Mouse (Mus musculus) megakaryocyte, adult 5-6 weeks (primary cell): Measurements from ENCODE around the gene Prss8. TPM values are rescaled to one million over a fixed set of nuclear protein-coding genes. Genes with fewer than 3 reads are reported as not detected.
A peak's percentile ranks its signal among the peaks of the same experiment; 100 is the strongest.
"Not testable (repeated sequence)": the region's sequence is repeated elsewhere in the genome, so short reads cannot be mapped to it uniquely, and the experiment has no call there.

Experiments
- ATAC-seq: 2 replicates; pipeline ENCODE4 v1.8.0; 2016; ENCODE audit warnings: mild to moderate bottlenecking, inconsistent platforms; ENCODE audit not compliant: poor library complexity, severe bottlenecking
- total RNA-seq, 2 experiments: library from RNA; stranded (forward) in 1 of 2; stranded (reverse) in 1 of 2; fragments of 153-499, 151-499 nt in 1 of 2; fragments of 221-1000, 200-1000 nt in 1 of 2; gene quantifications; 2 replicates each; pipeline versions ENCODE4 v1.2.3 to v1.2.4; 2015 to 2017

Prss8 gene
- total RNA-seq, 2 experiments from 2014 or later: not detected

GRCm38 (mm10) chr7:127897542-127897941, 32.4 kb downstream of the Prss8 start:
- ATAC-seq: no peak

- ATAC-seq: peak; percentile 45; the same call in 1 of the 2 replicates
These were observed 33.5 kb downstream of the Prss8 start for GRCm38 (mm10) chr7:127896384-127896783.

GRCm38 (mm10) chr7:127895891-127896290, 34.0 kb downstream of the Prss8 start:
- not testable (repeated sequence) for ATAC-seq

- ATAC-seq: peak; percentile 95
These were observed 34.5 kb downstream of the Prss8 start, which contains the start of the genes Gm21974 and Vkorc1 for GRCm38 (mm10) chr7:127895442-127895841. Gene Gm21974, minus strand, starts transcription at chr7:127895454. Gene Vkorc1, minus strand, starts transcription at chr7:127895617.

GRCm38 (mm10) chr7:127894480-127894879, 35.4 kb downstream of the Prss8 start:
- ATAC-seq: no peak

- no peak for ATAC-seq
These were observed 39.1 kb downstream of the Prss8 start, which contains the start of gene Prss53 for GRCm38 (mm10) chr7:127890798-127891197. Gene Prss53, minus strand, starts transcription at chr7:127890970.

- ATAC-seq: peak; percentile 35; the same call in 1 of the 2 replicates
These were observed 41.1 kb downstream of the Prss8 start for GRCm38 (mm10) chr7:127888821-127889220.

- ATAC-seq: no peak
These were observed 42.1 kb downstream of the Prss8 start for GRCm38 (mm10) chr7:127887781-127888180.

- ATAC-seq: no peak
These were observed 42.7 kb downstream of the Prss8 start for GRCm38 (mm10) chr7:127887191-127887590.

- ATAC-seq: no peak
These were observed 43.4 kb downstream of the Prss8 start for GRCm38 (mm10) chr7:127886551-127886950.

- ATAC-seq: no peak
These were observed 44.0 kb downstream of the Prss8 start for GRCm38 (mm10) chr7:127885951-127886350.

- ATAC-seq: no peak
These were observed 49.5 kb downstream of the Prss8 start for GRCm38 (mm10) chr7:127880431-127880830.

- ATAC-seq: no peak
These were observed 50.6 kb downstream of the Prss8 start for GRCm38 (mm10) chr7:127879301-127879700.

- ATAC-seq: peak; percentile 70
These were observed 53.2 kb downstream of the Prss8 start, which contains the start of gene Zfp668 for GRCm38 (mm10) chr7:127876467-127877348. Gene Zfp668, minus strand, starts transcription at chr7:127876828.

GRCm38 (mm10) chr7:127876041-127876466, 53.9 kb downstream of the Prss8 start, which contains the start of gene Zfp646:
Gene Zfp646, plus strand, starts transcription at chr7:127876221.
- peak; percentile 56 for ATAC-seq

Other genes starting within 250 kb of the Prss8 start
- gene Bcl7c, start 221.2 kb downstream of the Prss8 start, total RNA-seq (2015): 30.2 and 37.4 TPM in 2 replicates
- gene Bcl7c, start 221.2 kb downstream of the Prss8 start, total RNA-seq (2017): 8.6 and 16.6 TPM in 2 replicates
- gene Ctf1, start 217.4 kb downstream of the Prss8 start, total RNA-seq (2015): 0.16 TPM in 1 of 2 replicates, not detected in the other
- 0.29 TPM in 1 of 2 replicates, not detected in the other for gene Ctf1, start 217.4 kb downstream of the Prss8 start, total RNA-seq (2017)
- not detected in 2 replicates for gene Ctf2, start 197.9 kb downstream of the Prss8 start, total RNA-seq (2015)
- not detected in 2 replicates for gene Ctf2, start 197.9 kb downstream of the Prss8 start, total RNA-seq (2017)
- 2.1 TPM in 2 replicates for gene Fbxl19, start 185.6 kb downstream of the Prss8 start, total RNA-seq (2015)
- gene Fbxl19, start 185.6 kb downstream of the Prss8 start, total RNA-seq (2017): 5.8 and 6.2 TPM in 2 replicates
- gene Orai3, start 160.3 kb downstream of the Prss8 start, total RNA-seq (2015): 30.9 and 33.7 TPM in 2 replicates
- gene Orai3, start 160.3 kb downstream of the Prss8 start, total RNA-seq (2017): 29.5 and 32.7 TPM in 2 replicates
- gene Setd1a, start 153.4 kb downstream of the Prss8 start, total RNA-seq (2015): 35.2 and 43.3 TPM in 2 replicates
- 7.7 and 9.8 TPM in 2 replicates for gene Setd1a, start 153.4 kb downstream of the Prss8 start, total RNA-seq (2017)
- gene Gm49388, start 144.5 kb downstream of the Prss8 start, total RNA-seq (2015): not detected in 2 replicates
- not detected in 2 replicates for gene Gm49388, start 144.5 kb downstream of the Prss8 start, total RNA-seq (2017)
- 27.0 and 30.9 TPM in 2 replicates for gene Hsd3b7, start 129.5 kb downstream of the Prss8 start, total RNA-seq (2015)
- gene Hsd3b7, start 129.5 kb downstream of the Prss8 start, total RNA-seq (2017): 28.5 and 28.7 TPM in 2 replicates
- gene Stx4a, start 105.8 kb downstream of the Prss8 start, total RNA-seq (2015): 59.2 and 68.7 TPM in 2 replicates
- 37.7 and 45.0 TPM in 2 replicates for gene Stx4a, start 105.8 kb downstream of the Prss8 start, total RNA-seq (2017)
- gene Stx1b, start 105.6 kb downstream of the Prss8 start, total RNA-seq (2015): 0.04 TPM in 1 of 2 replicates, not detected in the other
- gene Stx1b, start 105.6 kb downstream of the Prss8 start, total RNA-seq (2017): not detected in 2 replicates
- gene Zfp646, start 53.9 kb downstream of the Prss8 start, total RNA-seq (2015): 16.4 and 22.5 TPM in 2 replicates
- 32.2 and 36.8 TPM in 2 replicates for gene Zfp646, start 53.9 kb downstream of the Prss8 start, total RNA-seq (2017)
- 2.9 and 5.7 TPM in 2 replicates for gene Zfp668, start 53.3 kb downstream of the Prss8 start, total RNA-seq (2015)
- gene Zfp668, start 53.3 kb downstream of the Prss8 start, total RNA-seq (2017): 1.9 and 3.1 TPM in 2 replicates
- 0.48 TPM in 1 of 2 replicates, not detected in the other for gene Prss53, start 39.1 kb downstream of the Prss8 start, total RNA-seq (2015)
- not detected in 2 replicates for gene Prss53, start 39.1 kb downstream of the Prss8 start, total RNA-seq (2017)
- not detected in 2 replicates for gene Gm21974, start 34.6 kb downstream of the Prss8 start, total RNA-seq (2015)
- gene Gm21974, start 34.6 kb downstream of the Prss8 start, total RNA-seq (2017): not detected in 2 replicates
- gene Vkorc1, start 34.5 kb downstream of the Prss8 start, total RNA-seq (2015): 49.9 and 59.6 TPM in 2 replicates
- 5.5 and 11.2 TPM in 2 replicates for gene Vkorc1, start 34.5 kb downstream of the Prss8 start, total RNA-seq (2017)
- gene Bckdk, start 26.0 kb downstream of the Prss8 start, total RNA-seq (2015): 45.1 and 47.9 TPM in 2 replicates
- 31.2 and 35.5 TPM in 2 replicates for gene Bckdk, start 26.0 kb downstream of the Prss8 start, total RNA-seq (2017)
- 20.1 and 24.6 TPM in 2 replicates for gene Kat8, start 17.6 kb downstream of the Prss8 start, total RNA-seq (2015)
- gene Kat8, start 17.6 kb downstream of the Prss8 start, total RNA-seq (2017): 22.7 and 23.6 TPM in 2 replicates
- 0.78 and 1.1 TPM in 2 replicates for gene Prss36, start 16.6 kb upstream of the Prss8 start, total RNA-seq (2015)
- gene Prss36, start 16.6 kb upstream of the Prss8 start, total RNA-seq (2017): 1.7 TPM in 1 of 2 replicates, not detected in the other
- 106 and 143 TPM in 2 replicates for gene Fus, start 37.4 kb upstream of the Prss8 start, total RNA-seq (2015)
- 31.4 and 61.8 TPM in 2 replicates for gene Fus, start 37.4 kb upstream of the Prss8 start, total RNA-seq (2017)
- gene Pycard, start 63.8 kb upstream of the Prss8 start, total RNA-seq (2015): 251 and 323 TPM in 2 replicates
- gene Pycard, start 63.8 kb upstream of the Prss8 start, total RNA-seq (2017): 48.0 and 56.5 TPM in 2 replicates
- not detected in 2 replicates for gene Trim72, start 73.8 kb upstream of the Prss8 start, total RNA-seq (2015)
- gene Trim72, start 73.8 kb upstream of the Prss8 start, total RNA-seq (2017): not detected in 2 replicates
- 209 and 227 TPM in 2 replicates for gene Itgam, start 132.5 kb upstream of the Prss8 start, total RNA-seq (2015)
- gene Itgam, start 132.5 kb upstream of the Prss8 start, total RNA-seq (2017): 286 and 332 TPM in 2 replicates
- gene Gm49368, start 132.6 kb upstream of the Prss8 start, total RNA-seq (2015): 9.8 and 11.2 TPM in 2 replicates
- gene Gm49368, start 132.6 kb upstream of the Prss8 start, total RNA-seq (2017): 0.81 and 2.3 TPM in 2 replicates
- 5.1 and 6.3 TPM in 2 replicates for gene Itgax, start 199.4 kb upstream of the Prss8 start, total RNA-seq (2015)
- 9.8 and 9.9 TPM in 2 replicates for gene Itgax, start 199.4 kb upstream of the Prss8 start, total RNA-seq (2017)
- gene Itgad, start 224.3 kb upstream of the Prss8 start, total RNA-seq (2015): 1.5 and 3.4 TPM in 2 replicates
- gene Itgad, start 224.3 kb upstream of the Prss8 start, total RNA-seq (2017): 0.26 and 0.73 TPM in 2 replicates